Mouse (Mus musculus): ENCODE results near the gene Plxnb3.
A peak's percentile ranks its signal among the peaks of the same experiment; 100 is the strongest.
"Not testable (repeated sequence)": the region's sequence is repeated elsewhere in the genome, so short reads cannot be mapped to it uniquely, and the experiment has no call there.

Plxnb3 gene

DNA sequence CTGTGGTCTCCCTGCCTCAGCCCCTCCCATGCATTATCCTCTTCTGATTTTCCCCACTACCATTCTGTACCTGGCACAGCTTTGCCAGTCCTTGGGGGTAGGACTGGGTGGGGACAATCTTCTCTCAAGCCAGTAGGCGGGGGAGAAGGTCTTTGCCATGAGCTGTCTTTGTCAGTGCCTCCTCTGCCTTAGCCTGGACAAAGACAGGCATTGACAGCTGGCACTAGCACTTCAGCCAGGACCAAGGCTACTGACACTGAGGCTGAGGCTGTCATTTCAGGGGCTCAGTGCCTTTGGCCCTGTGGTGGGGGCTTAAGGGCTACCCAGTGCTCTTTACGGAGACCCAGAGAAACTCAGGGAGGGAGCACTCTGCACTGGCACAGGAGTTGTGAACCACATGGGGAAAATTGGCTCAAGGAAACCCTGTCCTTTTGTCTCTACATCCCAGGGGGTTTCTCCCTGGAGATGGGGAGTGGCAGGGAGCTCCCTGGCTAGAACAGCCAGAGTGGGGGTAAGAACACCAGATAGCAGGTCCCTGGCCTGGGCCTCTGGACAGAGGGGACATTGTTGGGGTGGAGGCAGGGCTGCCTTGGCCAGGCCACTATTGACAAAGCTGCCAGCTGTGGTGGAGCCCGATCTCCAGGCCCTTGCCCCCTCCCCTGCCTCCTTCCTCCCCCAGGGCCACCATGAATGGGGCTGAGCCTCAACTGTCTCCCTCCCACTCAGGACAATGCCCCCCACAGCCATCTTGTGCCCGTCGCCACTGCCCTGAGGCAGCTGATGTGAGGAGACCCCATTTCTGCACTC lies at the start of gene Plxnb3:
Gene Plxnb3 (plus strand): TSS at position 757 of the 807 bp plus-strand sequence.
- DNase-seq (ENCODE audit: extremely low spot score), result no peak

DNA sequence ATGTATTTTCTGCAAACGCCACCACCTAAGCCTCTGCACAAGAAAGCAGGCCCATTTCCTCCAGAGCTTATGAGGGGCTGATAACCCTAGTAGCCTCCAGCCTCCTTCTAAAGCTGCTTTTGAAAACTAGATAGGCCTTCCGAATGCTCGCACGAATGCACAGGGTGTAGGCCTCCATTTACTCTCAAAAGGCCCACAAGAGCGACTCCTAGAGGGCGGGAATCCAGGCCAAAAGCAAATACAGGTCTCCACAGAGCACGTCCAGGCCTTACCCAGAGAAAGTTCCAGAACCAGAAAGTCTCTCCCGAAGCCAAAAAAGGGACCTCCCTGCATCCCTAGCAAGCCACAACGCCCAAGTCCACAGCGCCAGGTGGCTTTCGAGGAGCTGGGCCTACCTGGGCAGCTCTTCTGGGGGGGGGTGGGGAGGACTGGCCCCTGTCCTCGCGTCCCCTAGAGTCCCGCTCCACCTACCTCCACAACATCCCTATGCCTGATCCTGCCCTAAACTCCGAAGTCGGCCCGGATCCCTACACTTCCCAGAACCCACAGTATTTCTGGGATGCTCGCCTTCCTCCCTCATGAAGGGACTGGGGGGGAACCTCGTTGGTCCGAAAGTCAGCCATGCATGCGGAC lies 41.3 kb upstream of the Plxnb3 start:
- DNase-seq (ENCODE audit: extremely low spot score), result peak; percentile 27

DNA sequence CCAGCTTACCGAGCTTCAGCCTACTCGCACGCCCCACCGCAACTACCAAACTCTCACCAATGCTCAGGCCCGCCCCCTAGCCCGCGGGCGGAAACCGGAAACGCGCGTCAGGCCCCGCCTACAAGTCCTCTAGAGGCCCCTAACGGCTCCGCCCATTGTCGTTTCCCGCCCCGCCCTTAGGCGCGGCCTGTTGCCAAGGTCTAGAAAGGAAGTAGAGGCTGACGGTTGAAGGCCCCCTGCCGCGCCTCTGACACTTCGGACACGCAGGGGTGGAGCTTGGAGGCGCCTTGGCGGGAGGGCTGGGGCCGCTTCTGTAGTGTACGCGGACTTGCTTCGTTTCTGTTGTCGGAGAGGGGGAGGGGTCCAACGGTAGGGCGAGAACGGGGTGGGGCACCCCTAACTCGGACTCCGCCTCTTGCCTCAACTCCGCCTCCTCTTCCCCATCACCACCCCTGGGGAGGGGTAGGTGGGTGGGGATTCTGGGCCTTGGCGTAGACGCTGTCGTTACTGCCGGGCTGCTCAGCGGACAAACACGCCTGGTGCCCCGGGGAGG lies 40.7 kb upstream of the Plxnb3 start, which contains the start of the genes Bcap31 and Abcd1:
Gene Bcap31 (minus strand): TSS at position 67 of the 553 bp plus-strand sequence.
Gene Abcd1 (plus strand): TSS at position 489 of the 553 bp plus-strand sequence.
- peak; percentile 93 for DNase-seq (ENCODE audit: extremely low spot score)

DNA sequence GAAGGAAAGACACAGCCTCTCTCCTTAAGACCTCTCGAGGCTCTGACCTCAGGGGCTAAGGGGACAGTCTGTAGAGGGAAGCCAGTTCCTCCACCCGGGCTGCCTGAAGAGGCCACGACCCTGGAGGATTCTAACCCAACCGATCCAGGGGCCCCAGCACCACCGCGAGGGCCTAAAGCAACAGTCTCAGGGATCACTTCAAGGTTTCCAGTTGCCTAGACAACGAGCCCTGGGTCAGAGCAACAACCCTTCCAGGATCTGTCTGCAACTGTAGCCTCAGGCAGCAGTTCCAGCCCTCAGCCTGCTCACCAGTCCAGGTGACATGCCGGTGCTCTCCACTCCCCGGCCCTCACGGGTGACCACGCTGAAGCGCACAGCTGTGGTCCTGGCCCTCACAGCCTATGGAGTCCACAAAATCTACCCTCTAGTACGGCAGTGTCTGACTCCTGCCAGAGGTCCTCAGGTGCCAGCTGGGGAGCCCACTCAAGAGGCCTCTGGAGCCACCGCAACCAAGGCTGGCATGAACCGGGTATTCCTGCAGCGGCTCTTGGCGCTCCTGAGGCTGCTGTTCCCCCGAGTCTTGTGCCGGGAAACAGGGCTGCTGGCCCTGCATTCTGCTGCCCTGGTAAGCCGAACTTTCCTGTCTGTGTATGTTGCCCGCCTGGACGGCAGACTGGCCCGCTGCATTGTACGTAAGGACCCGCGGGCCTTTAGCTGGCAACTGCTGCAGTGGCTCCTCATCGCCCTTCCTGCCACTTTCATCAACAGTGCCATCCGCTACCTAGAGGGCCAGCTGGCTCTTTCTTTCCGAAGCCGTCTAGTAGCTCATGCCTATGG lies 40.0 kb upstream of the Plxnb3 start:
- no peak for DNase-seq (ENCODE audit: extremely low spot score)

GRCm38 (mm10) chrX:73717667-73718066 lies 39.2 kb upstream of the Plxnb3 start:
- no peak for DNase-seq (ENCODE audit: extremely low spot score)

- no peak for DNase-seq (ENCODE audit: extremely low spot score)
Measured at GRCm38 (mm10) chrX:73718271-73718670, 38.6 kb upstream of the Plxnb3 start.

GRCm38 (mm10) chrX:73718686-73719362 lies 38.1 kb upstream of the Plxnb3 start:
- no peak for DNase-seq (ENCODE audit: extremely low spot score)

GRCm38 (mm10) chrX:73730908-73731307 lies 26.0 kb upstream of the Plxnb3 start:
- DNase-seq (ENCODE audit: extremely low spot score), result no peak

DNA sequence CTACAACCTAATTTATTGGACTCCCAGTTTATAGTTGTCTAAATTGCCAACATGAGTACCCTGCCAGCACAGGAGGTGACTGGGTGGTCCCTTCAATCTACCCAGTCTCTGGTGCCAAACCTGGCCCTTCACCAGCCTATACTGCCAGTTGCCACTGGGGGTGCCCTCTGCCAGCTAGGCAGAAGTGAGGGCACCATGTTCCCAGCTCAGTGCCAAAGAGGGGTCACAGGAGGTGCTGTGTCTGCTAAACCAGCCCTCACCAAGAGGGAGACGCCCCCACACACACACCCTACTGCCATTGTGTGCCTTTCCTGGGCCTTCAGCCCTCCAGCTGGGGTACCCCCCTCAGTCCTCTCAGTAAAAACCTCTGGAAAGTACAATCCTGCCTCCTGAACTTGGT lies 18.7 kb upstream of the Plxnb3 start:
- DNase-seq (ENCODE audit: extremely low spot score), result no peak

DNA sequence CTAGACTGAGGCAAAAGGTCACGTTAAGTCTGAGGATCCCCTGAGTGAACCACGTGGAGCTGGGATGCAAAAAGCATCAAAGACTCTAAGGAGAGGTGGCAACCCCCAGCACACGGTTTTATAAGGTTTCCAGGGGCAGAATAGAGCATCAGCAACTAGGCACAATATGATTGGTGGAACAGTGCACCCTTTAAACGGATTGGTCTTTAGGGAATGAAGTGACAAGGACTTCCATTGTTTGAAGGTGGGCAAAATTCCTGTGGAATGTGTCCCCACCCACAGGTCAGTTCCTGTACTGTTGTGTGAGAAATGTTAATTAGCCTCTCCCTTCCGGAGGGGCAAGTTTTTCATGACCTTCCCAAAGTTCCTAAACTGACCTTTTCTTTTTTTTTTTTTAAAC lies 17.7 kb upstream of the Plxnb3 start:
- DNase-seq (ENCODE audit: extremely low spot score), result no peak

- not testable (repeated sequence) for DNase-seq (ENCODE audit: extremely low spot score)
Measured at GRCm38 (mm10) chrX:73739841-73740240, 17.0 kb upstream of the Plxnb3 start.

- DNase-seq (ENCODE audit: extremely low spot score), result no peak
Measured at GRCm38 (mm10) chrX:73744774-73745481, 12.0 kb upstream of the Plxnb3 start.

GRCm38 (mm10) chrX:73748977-73749376 lies 7.9 kb upstream of the Plxnb3 start:
- DNase-seq (ENCODE audit: extremely low spot score), result no peak

- no peak for DNase-seq (ENCODE audit: extremely low spot score)
Measured at GRCm38 (mm10) chrX:73758611-73759290, 1.9 kb downstream of the Plxnb3 start.

- no peak for DNase-seq (ENCODE audit: extremely low spot score)
Measured at GRCm38 (mm10) chrX:73765311-73765710, 8.4 kb downstream of the Plxnb3 start.

DNA sequence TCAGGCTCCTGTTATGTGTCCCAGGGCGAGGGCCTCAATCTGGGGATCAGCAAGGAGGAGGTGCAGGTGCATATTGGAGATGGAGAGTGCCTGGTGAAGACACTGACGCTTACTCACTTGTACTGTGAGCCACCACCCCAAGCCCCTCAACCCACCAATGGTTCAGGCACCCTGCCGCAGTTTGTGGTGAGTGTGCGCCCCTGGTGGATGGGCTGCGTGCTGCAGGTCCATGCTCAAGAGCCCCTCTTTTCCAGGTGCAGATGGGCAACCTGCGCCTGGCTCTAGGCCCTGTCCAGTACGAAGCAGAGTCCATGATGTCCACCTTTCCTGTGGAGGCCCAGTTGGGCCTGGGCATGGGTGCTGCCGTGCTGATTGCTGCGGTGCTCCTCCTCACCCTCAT lies 10.4 kb downstream of the Plxnb3 start:
- no peak for DNase-seq (ENCODE audit: extremely low spot score)

- no peak for DNase-seq (ENCODE audit: extremely low spot score)
Measured at GRCm38 (mm10) chrX:73774168-73774760, 17.4 kb downstream of the Plxnb3 start, which contains the start of gene Srpk3. Gene Srpk3 (plus strand): TSS chrX:73774405.

- DNase-seq (ENCODE audit: extremely low spot score), result no peak
Measured at GRCm38 (mm10) chrX:73774802-73775483, 18.1 kb downstream of the Plxnb3 start.

- no peak for DNase-seq (ENCODE audit: extremely low spot score)
Measured at GRCm38 (mm10) chrX:73782227-73782626, 25.3 kb downstream of the Plxnb3 start.
